Mouse (Mus musculus) heart, adult 18-20 months (tissue): Measurements from ENCODE around the gene Acadsb. TPM values are rescaled to one million over a fixed set of nuclear protein-coding genes. Genes with fewer than 3 reads are reported as not detected.
"Not testable (repeated sequence)": the region's sequence is repeated elsewhere in the genome, so short reads cannot be mapped to it uniquely, and the experiment has no call there.

Experiments used
- DNase-seq, 2 experiments: peaks; one replicate each; pipeline ENCODE4 v3.0.0; 2021 to 2022; ENCODE audit warnings: mixed read lengths in 1 of 2
- long read RNA-seq, 2 experiments: library from polyadenylated mRNA; stranded (forward); transcript quantifications; one replicate each; pipeline ENCODE4 v2.0.0; 2021
- total RNA-seq, 2 experiments: library from RNA; stranded (reverse); gene quantifications; 2 replicates each; pipeline ENCODE4 v1.2.3; 2021

Acadsb gene
- total RNA-seq, result 100 to 1,000 TPM; 223 to 272 TPM
- long read RNA-seq, experiment 1, full-length matches to known transcripts, result 60 of 68 reads
- long read RNA-seq, experiment 1, partial matches to known transcripts, result 0 of 68 reads
- long read RNA-seq, experiment 1, other reads (novel, unspliced or antisense), result 8 of 68 reads
- long read RNA-seq, experiment 2, full-length matches to known transcripts, result 23 of 31 reads
- long read RNA-seq, experiment 2, partial matches to known transcripts, result 8 of 31 reads
- long read RNA-seq, experiment 2, other reads (novel, unspliced or antisense), result 0 of 31 reads

GRCm38 (mm10) chr7:131410416-131411058 is at the start of gene Acadsb, which contains the start of gene Ikzf5:
Acadsb (plus strand) TSS chr7:131410601.
Ikzf5 (minus strand) TSS chr7:131410521.
- DNase-seq, result peak; percentile 100

- no peak for DNase-seq
These were observed 48.2 kb upstream of the Acadsb start for GRCm38 (mm10) chr7:131362269-131362614.

- peak; percentile 96 to 97 for DNase-seq
These were observed 47.6 kb upstream of the Acadsb start, which contains the start of gene 2310057M21Rik for GRCm38 (mm10) chr7:131362615-131363300. 2310057M21Rik (minus strand) TSS chr7:131362759.

GRCm38 (mm10) chr7:131364131-131364530 is 46.3 kb upstream of the Acadsb start:
- no peak for DNase-seq

- DNase-seq, result peak; percentile 92 to 93
These were observed 39.5 kb upstream of the Acadsb start, which contains the start of gene Pstk for GRCm38 (mm10) chr7:131370648-131371469. Pstk (plus strand) TSS chr7:131371141.

- DNase-seq, result no peak
These were observed 38.9 kb upstream of the Acadsb start for GRCm38 (mm10) chr7:131371470-131371860.

- no peak for DNase-seq
These were observed 38.3 kb upstream of the Acadsb start for GRCm38 (mm10) chr7:131371880-131372651.

GRCm38 (mm10) chr7:131391761-131392160 is 18.6 kb upstream of the Acadsb start:
- peak in 1 of 2 experiments; percentile 26 for DNase-seq

GRCm38 (mm10) chr7:131409321-131409987 is 947 bp upstream of the Acadsb start:
- peak in 1 of 2 experiments; percentile 16 for DNase-seq

GRCm38 (mm10) chr7:131409988-131410385 is 414 bp upstream of the Acadsb start:
- no peak for DNase-seq

- DNase-seq, result peak; percentile 57 to 61
These were observed 980 bp downstream of the Acadsb start for GRCm38 (mm10) chr7:131411221-131411940.

- DNase-seq, result no peak
These were observed 1.5 kb downstream of the Acadsb start for GRCm38 (mm10) chr7:131411941-131412270.

- DNase-seq, result not testable (repeated sequence)
These were observed 6.3 kb downstream of the Acadsb start for GRCm38 (mm10) chr7:131416742-131417141.

- no peak for DNase-seq
These were observed 7.2 kb downstream of the Acadsb start for GRCm38 (mm10) chr7:131417605-131418004.

GRCm38 (mm10) chr7:131424912-131425311 is 14.5 kb downstream of the Acadsb start:
- no peak for DNase-seq

GRCm38 (mm10) chr7:131427331-131427730 is 16.9 kb downstream of the Acadsb start:
- no peak for DNase-seq

- peak in 1 of 2 experiments; percentile 48 for DNase-seq
These were observed 21.8 kb downstream of the Acadsb start for GRCm38 (mm10) chr7:131432244-131432643.

- DNase-seq, result no peak
These were observed 23.9 kb downstream of the Acadsb start for GRCm38 (mm10) chr7:131434276-131434675.

GRCm38 (mm10) chr7:131437051-131437450 is 26.6 kb downstream of the Acadsb start:
- no peak for DNase-seq

GRCm38 (mm10) chr7:131456714-131457113 is 46.3 kb downstream of the Acadsb start:
- no peak for DNase-seq
